Mouse (Mus musculus) cerebellum, adult 2 months (tissue): ENCODE measurements around the gene Lgals3bp.

Source experiments
- CTCF ChIP-seq: fragments of 200-500 bp; IDR thresholded peaks from 2 replicates; pipeline ENCODE4 v1.5.1; 2011; ENCODE audit warnings: low read depth, mild to moderate bottlenecking, control low read depth, low read length, moderate library complexity, borderline replicate concordance; ENCODE audit not compliant: insufficient read depth
- POLR2A ChIP-seq: fragments of 200-500 bp; IDR thresholded peaks from 2 replicates; pipeline ENCODE4 v1.6.1; 2011; ENCODE audit warnings: low read length, control low read depth, borderline replicate concordance; ENCODE audit not compliant: insufficient read depth

- no peak for TF ChIP-seq POLR2A
- TF ChIP-seq CTCF, result no peak
Measured at GRCm38 (mm10) chr11:118347911-118348310, 54.0 kb downstream of the Lgals3bp start.
